Mouse (Mus musculus) WW6 (cell line): ENCODE data around the gene Entpd5.
"Not testable (repeated sequence)": the region's sequence is repeated elsewhere in the genome, so short reads cannot be mapped to it uniquely, and the experiment has no call there.

Experiments
- DNase-seq: peaks from one replicate; pipeline ENCODE4 v3.0.0-alpha.2; 2013; ENCODE audit warnings: low read depth, low spot score

Gene Entpd5

GRCm38 (mm10) chr12:84399135-84399534 lies 9.7 kb downstream of the Entpd5 start:
- no peak for DNase-seq

GRCm38 (mm10) chr12:84398629-84399028 lies 10.2 kb downstream of the Entpd5 start:
- DNase-seq, result no peak

GRCm38 (mm10) chr12:84397685-84398084 lies 11.1 kb downstream of the Entpd5 start:
- no peak for DNase-seq

- DNase-seq, result no peak
Observed at GRCm38 (mm10) chr12:84396947-84397679, 11.7 kb downstream of the Entpd5 start.

- no peak for DNase-seq
Observed at GRCm38 (mm10) chr12:84393847-84394246, 15.0 kb downstream of the Entpd5 start.

- DNase-seq, result no peak
Observed at GRCm38 (mm10) chr12:84392681-84393080, 16.1 kb downstream of the Entpd5 start.

- no peak for DNase-seq
Observed at GRCm38 (mm10) chr12:84390336-84390735, 18.5 kb downstream of the Entpd5 start.

GRCm38 (mm10) chr12:84388774-84389400 lies 19.9 kb downstream of the Entpd5 start:
- DNase-seq, result no peak

- no peak for DNase-seq
Observed at GRCm38 (mm10) chr12:84388097-84388496, 20.7 kb downstream of the Entpd5 start.

GRCm38 (mm10) chr12:84385408-84385807 lies 23.4 kb downstream of the Entpd5 start:
- no peak for DNase-seq

GRCm38 (mm10) chr12:84384644-84385081 lies 24.2 kb downstream of the Entpd5 start:
- no peak for DNase-seq

- no peak for DNase-seq
Observed at GRCm38 (mm10) chr12:84382369-84382768, 26.5 kb downstream of the Entpd5 start.

- no peak for DNase-seq
Observed at GRCm38 (mm10) chr12:84373831-84374481, 34.9 kb downstream of the Entpd5 start.

- no peak for DNase-seq
Observed at GRCm38 (mm10) chr12:84371647-84372046, 37.2 kb downstream of the Entpd5 start.

GRCm38 (mm10) chr12:84366971-84367370 lies 41.9 kb downstream of the Entpd5 start:
- DNase-seq, result no peak

- no peak for DNase-seq
Observed at GRCm38 (mm10) chr12:84365137-84365536, 43.7 kb downstream of the Entpd5 start.

- DNase-seq, result no peak
Observed at GRCm38 (mm10) chr12:84364291-84364690, 44.5 kb downstream of the Entpd5 start.

GRCm38 (mm10) chr12:84362872-84363271 lies 46.0 kb downstream of the Entpd5 start:
- DNase-seq, result no peak

- peak; percentile 86 for DNase-seq
Observed at GRCm38 (mm10) chr12:84361555-84362489, 47.0 kb downstream of the Entpd5 start, which contains the start of the genes Coq6 and Fam161b. TSS of gene Coq6 (plus strand) at chr12:84361657. TSS of gene Fam161b (minus strand) at chr12:84361833.

GRCm38 (mm10) chr12:84358699-84359098 lies 50.1 kb downstream of the Entpd5 start:
- DNase-seq, result not testable (repeated sequence)

- no peak for DNase-seq
Observed at GRCm38 (mm10) chr12:84347192-84347591, 61.6 kb downstream of the Entpd5 start.
